Mouse (Mus musculus) brain, adult 2 months (tissue): ENCODE results near the gene Zfp777.
A peak's percentile ranks its signal among the peaks of the same experiment; 100 is the strongest.

Source experiments
- DNase-seq: peaks from one replicate; pipeline ENCODE4 v3.0.0; 2011; ENCODE audit warnings: low read depth, low spot score

Gene Zfp777

DNA sequence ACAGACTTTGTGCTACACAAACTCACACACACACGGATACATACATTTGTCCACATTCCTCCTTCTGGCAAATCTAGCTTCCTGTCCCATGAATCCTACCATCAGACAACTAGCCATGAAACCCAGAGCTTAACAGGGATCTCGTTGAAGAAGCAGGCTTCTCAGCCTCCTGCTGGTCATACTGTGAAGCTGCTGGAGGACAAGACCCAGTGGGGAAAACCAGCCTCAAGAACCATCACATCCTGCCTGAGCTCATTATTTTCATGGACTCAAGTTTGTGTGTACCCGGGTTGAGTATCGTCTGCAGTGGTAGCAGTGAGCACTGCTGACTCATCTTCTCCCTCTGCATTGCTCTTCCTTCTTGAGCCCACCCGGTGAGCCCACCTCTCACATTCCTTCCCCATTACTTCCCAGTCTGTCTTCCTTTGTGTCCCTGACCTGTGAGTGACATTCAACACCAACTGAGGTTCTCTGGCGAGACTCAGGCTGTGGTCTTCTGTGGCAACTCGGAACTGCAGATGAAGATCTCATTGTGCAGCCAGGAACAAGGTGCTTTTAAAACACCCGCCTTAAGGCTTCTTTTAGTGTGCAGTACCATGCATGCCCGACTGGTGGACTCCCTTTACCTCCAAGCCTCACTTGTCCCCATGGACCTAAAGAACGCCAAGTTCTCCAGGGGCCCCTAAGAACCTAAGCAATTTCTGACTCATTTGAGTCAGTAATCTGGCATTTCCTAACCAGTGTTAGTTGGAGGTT lies 22.6 kb downstream of the Zfp777 start:
- no peak for DNase-seq

- no peak for DNase-seq
Observed at GRCm38 (mm10) chr6:48024994-48025345, 23.7 kb downstream of the Zfp777 start.

GRCm38 (mm10) chr6:48024330-48024993 lies 24.2 kb downstream of the Zfp777 start:
- DNase-seq, result peak; percentile 43

DNA sequence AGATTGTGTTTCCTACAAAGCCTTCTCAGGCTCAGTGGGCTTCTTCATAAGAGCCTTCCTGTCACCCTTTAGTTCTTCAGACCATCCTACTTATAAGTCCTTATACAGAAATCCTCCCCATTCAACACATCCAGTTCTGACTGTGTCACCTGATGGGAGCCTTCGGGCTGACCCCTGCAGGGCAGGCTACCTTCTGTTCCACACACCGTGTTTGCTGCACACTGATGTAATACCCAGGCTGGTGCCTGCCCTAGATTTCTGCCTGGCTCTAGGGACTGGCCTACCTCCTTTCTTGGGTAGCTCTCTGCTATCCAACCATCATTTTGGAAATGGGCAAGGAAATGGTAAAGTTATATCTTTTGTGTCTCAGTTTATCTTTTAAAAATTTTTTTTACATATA lies 26.0 kb downstream of the Zfp777 start:
- peak; percentile 85 for DNase-seq

DNA sequence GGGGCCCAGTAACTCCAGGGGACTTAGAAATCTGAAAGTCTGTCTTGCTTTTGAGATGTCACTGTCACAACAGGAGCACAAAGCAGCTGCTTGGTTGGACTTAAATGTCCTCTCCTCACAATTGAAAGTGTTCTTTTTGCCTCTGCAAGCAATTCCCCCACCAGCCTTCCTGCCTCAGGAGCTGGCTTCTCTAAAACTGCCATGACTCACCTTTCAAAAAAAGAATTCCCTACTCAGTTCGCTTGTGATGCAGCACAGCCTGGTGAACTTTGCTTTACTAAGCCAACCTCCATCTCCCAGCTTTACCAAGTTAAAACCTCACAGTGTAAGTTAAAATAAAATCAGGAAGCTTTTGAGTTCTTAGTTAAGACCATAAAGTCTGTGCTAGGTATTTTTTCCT lies 27.0 kb downstream of the Zfp777 start:
- DNase-seq, result peak; percentile 81

DNA sequence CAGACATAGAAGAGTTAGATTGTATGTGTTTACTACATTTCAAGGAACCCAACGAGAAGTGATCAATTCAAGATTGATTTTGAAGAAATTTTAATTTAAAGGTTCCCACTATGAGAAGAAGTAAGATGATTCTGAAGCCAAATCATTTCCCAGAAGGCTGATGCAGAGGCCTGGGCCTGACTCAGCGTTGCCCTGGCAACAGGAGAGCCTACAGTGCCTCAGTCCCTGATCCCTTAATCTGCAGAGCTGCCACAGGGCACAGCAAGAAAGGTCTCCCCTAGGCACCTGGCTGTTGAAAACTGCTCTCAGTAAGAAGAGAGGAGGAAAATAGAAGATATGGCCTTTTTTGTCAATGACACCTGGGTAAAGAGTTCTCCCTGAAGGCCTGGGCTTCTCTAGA lies 28.7 kb downstream of the Zfp777 start:
- DNase-seq, result peak; percentile 86

GRCm38 (mm10) chr6:48016841-48017240 lies 31.9 kb downstream of the Zfp777 start:
- DNase-seq, result no peak

DNA sequence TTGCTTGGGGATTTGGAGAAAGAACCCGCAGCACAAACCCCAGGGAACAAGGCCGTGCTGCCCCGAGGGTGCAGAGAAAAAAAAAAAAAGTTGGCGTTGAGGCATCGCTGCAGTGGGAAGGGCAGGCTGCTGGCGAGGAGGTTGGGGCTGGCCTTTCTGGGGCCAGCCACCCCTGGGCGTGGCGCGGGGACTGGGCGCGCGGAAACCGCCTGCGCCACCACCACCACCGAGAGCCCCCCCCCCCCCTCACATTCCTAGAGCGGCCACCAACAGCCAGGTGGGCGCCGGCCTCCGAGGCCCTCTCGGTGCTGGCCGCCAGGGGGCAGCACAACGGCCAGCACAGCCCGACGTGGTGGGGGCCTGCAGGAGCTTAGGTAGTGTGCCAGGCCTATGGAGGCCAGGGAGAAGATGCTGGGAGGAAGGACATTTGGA lies 32.6 kb downstream of the Zfp777 start:
- peak; percentile 93 for DNase-seq

GRCm38 (mm10) chr6:48010727-48011126 lies 38.0 kb downstream of the Zfp777 start:
- no peak for DNase-seq

DNA sequence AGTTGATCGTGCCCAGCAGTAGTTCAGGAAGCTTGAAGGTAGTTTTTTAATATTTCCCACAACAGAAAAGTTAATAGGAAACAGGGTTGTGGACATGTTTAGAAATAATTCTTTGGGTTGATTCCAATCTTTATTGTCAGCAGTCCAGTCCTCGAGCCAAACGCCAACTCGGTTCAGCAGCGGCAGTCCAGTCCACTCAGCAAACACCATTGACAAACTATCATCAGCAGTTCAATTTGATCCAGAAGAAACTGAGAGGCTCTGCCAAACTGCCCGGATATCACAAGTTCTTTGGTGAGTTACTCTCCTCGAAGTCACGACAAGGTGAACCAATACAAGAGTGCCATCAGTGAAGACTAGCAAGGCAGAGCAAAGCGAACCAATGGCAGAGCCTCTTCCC lies 53.0 kb downstream of the Zfp777 start:
- no peak for DNase-seq

GRCm38 (mm10) chr6:47983936-47984335 lies 64.8 kb downstream of the Zfp777 start:
- DNase-seq, result peak; percentile 60

DNA sequence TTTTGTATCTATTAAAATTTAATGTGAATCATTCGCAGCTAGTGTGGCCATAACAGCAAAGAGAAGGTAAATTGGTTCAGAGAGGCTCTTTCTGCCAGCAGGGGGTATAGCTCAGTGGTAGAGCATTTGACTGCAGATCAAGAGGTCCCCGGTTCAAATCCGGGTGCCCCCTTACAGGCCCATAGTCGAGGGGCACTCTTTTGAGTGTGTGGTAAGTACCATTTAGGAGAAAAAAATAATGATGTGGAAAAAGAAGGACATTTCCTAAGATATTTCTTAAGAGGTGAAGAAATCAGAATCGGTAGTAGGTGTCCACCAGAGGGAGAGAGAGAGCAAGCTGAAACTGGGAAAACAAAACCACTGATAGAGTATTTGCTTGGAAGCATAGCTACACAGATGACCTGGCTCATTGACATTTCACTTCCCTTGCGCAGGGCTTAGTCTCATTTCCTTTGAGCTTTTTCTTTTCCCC lies 69.8 kb downstream of the Zfp777 start:
- DNase-seq, result peak; percentile 84

DNA sequence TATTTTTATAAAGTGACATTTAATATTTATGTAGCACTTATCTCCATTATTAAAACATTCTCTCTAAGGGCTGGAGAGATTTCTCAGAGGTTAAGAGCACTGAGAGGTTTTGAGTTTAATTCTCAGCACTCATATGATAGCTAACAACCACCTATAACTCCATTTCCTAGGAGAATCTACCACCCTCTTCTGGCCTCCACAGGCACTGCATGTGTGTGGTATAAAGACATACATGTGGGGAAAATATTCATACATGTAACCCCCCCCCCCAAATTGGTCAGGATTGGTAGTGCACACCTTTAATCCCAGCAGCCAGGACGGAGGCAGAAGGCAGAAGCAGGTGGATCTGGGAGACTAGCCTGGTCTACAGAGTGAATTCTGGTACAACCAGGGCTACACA lies 74.1 kb downstream of the Zfp777 start:
- DNase-seq, result no peak
